Mouse (Mus musculus): Measurements from ENCODE around the gene Olfr1263.

Olfr1263 gene

DNA sequence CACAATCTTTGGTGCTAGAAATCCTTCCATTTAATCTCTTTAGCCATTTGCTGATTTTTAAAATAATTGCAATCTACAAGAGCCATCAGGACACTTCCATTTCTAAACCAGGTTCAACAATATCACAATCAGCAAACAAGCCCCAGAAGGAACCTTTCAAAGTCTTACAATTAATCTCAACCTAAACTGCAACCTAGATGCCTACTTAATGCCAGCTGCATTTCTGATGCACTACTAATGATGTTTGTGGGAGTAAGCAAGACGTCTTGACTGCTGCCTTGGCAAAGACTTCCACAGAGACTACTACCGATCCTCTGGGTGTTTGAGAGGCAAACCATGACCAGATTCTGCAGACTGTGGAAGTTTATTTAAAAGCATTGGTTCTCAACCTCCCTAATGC lies at the start of gene Olfr1263:
TSS of gene Olfr1263 (plus strand) at position 301 of the 400 bp plus-strand sequence.
- DNase-seq (ENCODE audit: low spot score in 2 of 2), result no peak

DNA sequence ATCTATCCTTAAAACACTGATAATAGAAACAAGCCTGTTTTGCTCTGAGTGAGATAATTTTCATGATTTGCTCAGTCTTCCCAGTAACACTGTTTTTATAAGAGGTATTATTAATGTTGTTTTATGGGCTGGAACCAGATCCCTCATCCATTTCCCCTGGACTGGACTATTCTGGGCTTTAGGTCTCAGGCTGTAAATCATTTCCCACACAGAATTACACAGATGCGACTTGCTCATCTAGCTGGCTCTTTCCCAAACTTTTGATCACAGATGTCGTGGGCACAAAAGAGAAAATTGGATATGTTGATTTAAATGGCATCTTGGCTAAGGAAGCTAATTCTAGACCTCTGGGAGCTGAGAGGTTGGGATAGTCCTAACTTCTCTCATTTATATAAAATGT lies 37.7 kb upstream of the Olfr1263 start, which contains the start of gene Olfr1260:
TSS of gene Olfr1260 (plus strand) at position 157 of the 400 bp plus-strand sequence.
- DNase-seq (ENCODE audit: low spot score in 2 of 2), result no peak

GRCm38 (mm10) chr2:89977709-89978108 lies 34.2 kb upstream of the Olfr1263 start:
- no peak for DNase-seq (ENCODE audit: low spot score in 2 of 2)

- no peak for DNase-seq (ENCODE audit: low spot score in 2 of 2)
Measured at GRCm38 (mm10) chr2:89990921-89991320, 21.0 kb upstream of the Olfr1263 start, which contains the start of gene Olfr1261. Gene Olfr1261 (plus strand): TSS chr2:89991221.

GRCm38 (mm10) chr2:89999845-90000244 lies 12.1 kb upstream of the Olfr1263 start, which contains the start of gene Olfr1262:
Gene Olfr1262 (plus strand): TSS chr2:90000145.
- DNase-seq (ENCODE audit: low spot score in 2 of 2), result no peak

- no peak for DNase-seq (ENCODE audit: low spot score in 2 of 2)
Measured at GRCm38 (mm10) chr2:90025477-90025876, 13.5 kb downstream of the Olfr1263 start, which contains the start of gene Olfr1264. Gene Olfr1264 (minus strand): TSS chr2:90025577.

DNA sequence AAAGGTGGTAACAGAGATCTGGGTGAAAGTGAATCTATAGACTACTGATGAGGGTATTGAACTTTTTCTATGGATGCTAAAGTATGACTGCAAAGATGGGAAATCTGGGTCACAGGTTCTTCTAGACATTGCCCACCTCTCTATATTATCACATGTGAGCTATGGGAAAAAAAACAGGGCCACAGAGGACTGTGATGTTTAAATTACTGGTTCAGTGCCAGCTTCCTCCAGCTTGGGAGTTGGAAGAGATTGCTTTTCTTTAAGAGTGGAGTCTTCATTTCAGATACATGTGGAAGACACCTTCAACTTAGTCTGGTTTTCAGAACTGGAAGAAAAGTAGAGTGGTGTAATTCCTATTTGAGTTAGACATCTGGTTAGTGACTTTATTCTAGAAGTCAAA lies 23.1 kb downstream of the Olfr1263 start, which contains the start of gene Olfr1265:
TSS of gene Olfr1265 (plus strand) at position 301 of the 400 bp plus-strand sequence.
- DNase-seq (ENCODE audit: low spot score in 2 of 2), result no peak

DNA sequence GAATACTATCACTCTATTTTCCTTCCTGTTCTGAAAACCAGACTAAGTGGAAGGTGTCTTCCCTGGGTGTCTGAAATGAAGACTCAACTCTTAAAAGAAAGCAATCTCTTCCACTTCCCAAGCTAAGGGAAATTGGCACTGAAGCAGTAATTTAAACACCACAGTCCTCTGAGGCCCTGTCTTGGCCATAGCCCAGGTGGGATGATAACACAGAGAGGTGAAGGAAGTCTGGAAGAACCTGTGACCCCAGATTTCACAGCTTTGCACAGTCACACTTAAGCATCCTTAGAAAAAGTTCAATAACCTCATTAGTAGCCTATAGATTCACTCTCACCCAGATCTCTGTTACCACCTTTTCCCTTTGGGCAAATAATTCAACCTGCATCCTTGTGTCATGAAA lies 51.6 kb downstream of the Olfr1263 start, which contains the start of gene Olfr140:
TSS of gene Olfr140 (minus strand) at position 101 of the 400 bp plus-strand sequence.
- no peak for DNase-seq (ENCODE audit: low spot score in 2 of 2)
